Mouse (Mus musculus): Measurements from ENCODE around the gene Alkbh2.

Alkbh2 gene

DNA sequence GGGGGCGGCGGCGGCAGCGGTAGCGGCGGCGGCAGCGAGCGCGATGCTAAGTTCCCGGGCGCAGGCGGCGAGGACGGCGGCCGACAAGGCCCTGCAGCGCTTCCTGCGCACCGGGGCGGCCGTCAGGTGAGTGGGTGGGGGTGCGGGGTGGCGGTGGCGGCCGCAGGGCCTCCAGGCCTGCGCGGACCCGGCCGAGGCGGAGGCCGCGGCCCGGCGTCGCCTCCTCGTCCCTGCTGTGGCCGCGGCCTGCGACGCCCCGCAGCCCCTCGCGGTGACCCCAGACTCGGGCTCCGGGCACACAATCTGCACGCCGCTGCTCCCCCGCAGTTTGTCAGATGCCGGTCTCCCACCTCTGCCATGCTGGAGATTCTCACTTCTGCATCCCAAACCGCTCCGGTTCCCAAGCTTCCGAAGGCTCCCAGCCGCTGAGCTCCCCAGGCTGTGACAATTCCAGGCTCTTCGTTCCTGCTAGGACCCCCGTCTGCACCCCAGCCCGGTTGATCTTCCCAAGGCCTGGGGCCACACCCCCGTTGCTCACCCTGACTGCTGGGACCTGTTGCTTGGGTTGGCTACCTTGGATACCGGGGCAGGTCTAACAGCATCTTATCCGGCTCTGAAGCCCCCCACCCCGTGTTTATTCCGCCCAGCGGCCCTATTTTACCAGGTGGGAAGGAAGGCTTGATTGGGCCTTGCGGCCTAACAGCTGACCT, 27.5 kb downstream of the Alkbh2 start:
- peak; percentile 24 for DNase-seq (ENCODE audit: low spot score)

DNA sequence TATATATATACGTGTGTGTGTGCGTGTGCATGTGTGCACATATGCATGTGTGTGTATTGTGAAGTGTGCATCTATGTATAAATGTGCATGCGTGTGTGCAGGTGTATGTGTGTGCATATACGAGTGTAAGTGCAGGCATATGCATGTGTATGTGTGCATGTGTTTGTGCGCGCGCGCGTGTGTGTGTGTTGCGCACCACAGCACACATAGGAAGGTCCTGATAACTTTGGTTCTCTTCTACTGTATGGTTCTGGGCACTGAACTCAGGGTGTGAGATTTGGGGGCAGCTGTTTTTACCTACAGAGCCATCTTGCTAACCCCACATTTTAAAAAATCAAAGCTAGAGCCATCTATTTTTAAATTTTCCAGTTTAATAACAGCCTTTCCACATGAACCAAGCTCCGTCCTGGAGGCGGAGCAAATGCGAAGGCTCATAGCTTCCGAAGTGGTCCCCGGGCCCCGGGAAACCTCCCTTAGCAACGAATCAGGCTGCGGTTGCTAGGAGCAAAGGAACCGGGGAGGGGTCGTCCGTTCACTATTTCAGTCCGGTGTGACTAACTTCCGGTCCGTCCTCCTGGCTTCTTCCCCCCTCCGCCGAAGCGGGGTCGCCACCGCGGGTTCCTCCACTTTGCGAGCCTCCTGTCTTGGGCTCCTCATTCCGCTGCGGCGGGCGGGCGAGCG, 28.2 kb downstream of the Alkbh2 start:
- peak; percentile 91 for DNase-seq (ENCODE audit: low spot score)

DNA sequence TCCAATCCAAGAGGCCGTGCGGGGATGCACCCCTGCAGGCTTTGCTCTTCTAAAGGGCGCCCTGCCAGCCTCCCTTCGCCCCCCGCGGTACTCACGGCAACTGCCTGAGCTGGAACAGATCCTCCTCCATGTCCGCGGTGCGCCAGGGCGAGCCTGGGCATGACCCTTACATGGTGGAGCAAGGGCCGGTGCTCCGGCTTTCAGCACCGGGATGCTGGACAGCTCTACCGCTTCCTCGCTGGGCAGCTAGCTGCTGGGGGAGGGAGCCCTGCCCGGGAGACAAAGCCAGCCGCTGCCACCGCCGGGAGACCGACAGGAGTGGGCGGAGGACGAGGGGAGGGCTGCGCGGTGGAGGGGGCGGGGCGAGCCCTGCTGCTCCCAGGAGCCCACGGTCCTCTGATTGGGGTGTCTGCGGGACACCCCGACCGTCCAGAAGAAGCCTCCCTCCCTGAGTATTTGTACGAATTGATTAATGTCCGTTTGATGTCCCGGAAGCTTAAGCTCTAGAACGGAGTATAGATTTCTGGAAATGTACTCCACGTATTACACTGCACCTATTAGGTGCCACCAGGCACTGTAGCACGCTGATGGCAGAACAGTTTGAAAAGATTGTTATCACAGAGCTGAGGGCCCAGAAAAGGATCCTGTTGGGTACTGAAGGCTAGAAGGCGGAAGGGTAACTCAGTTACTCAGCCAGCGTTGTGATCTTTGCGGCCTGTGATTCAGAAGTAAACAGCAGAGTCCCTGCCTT, 36.8 kb downstream of the Alkbh2 start, which contains the start of gene Svop:
Svop (minus strand) TSS at position 514 of the 751 bp plus-strand sequence.
- DNase-seq (ENCODE audit: low spot score): peak; percentile 79

DNA sequence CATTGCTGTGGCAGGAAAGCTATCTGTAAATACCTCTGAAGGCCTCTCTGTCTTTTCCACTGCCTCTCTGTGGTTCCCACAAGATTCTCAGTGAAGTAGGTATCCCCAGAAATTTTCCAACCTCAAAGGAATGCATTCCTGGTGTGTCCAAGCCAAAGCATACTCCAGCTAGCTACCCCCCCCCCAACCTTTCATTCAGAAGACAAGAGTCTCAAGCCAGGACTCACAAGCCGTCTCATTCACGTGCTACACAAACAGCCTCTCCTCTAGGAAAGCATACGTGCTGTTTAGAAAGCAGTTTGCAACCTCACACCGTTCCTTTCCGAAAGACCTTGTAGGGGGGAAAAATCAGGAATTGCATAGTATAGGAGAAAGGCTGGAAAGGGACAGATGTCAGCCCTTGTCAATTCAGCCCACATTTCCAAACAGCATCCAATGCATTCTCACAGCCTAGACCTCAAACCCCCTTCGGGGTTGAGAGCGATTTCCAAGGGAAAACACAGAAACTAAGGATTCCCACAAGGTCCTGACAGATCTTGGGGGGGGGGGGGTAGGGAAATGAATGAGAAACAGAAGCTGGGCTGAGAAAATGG, 37.5 kb downstream of the Alkbh2 start:
- no peak for DNase-seq (ENCODE audit: low spot score)

DNA sequence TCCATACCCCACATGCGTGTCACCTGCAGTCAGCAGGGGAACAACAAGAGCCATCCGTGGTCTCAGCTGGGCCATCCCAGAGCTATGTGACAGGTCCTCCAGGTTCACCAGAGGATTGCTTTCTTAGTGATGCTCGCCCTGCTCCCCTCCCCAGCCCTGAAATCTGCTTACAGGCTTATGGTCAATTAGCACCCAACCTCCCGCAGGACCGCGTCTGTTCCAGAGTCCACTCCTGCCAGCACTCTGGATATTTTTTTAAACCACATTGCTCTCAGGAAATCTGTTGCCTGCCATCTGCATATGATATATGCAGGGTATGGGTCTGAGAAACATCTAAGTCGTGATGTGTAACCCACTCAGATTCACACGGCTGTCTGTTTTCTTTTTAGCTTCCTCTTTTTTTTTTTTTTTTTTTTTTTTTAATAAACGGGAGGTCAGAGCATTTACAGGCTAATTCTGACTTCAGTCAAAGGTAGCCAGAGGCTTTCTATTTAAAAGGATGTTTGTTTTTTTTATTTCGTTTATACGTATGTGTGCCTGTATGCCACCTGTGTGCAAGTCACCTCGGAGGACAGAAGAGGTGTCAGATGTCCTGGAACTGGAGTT, 40.0 kb downstream of the Alkbh2 start:
- DNase-seq (ENCODE audit: low spot score): no peak

DNA sequence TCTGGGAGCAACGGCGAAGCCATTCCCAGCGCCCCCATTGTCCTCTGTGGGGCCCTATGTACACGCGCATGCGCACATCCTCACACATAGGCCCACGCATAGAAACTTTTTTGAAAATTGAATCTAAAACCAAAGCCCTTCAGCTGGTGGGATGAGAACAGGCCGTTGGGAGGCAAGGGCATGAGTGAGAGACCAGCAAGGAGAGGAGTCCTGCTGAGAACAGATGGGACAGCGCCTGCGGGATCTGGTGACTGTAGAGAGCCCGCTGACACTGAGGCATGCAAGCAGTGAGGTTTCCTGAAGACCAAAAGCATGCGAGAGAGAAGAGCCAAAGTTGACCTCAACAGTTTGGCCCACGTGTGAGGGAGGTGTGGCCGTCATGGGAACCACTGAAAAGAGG, 42.5 kb downstream of the Alkbh2 start:
- no peak for DNase-seq (ENCODE audit: low spot score)

DNA sequence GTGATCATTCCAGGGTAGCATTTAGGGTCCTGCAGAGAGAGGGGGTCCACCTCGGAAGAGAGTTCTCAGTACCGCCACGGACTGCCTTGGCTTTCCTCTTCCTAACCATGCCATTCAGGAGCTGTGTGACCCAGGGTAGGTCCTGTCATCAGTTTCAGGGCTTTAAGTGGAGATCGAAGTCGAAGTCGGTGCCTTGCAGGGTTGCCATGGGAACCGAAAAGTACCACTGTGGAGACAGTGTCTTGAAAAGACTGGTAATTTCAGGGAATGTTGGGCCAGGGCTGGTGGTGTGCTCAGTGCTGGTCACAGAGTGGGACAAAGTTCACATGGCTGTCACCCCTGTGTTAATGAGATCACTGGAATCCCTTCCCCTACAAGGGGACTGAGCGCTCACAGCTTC, 51.0 kb downstream of the Alkbh2 start:
- DNase-seq (ENCODE audit: low spot score): no peak

Data from testis, postnatal 14 days (tissue).